Mouse (Mus musculus): ENCODE measurements at regions not wholly inside any gene's neighbourhood (a gene's known extent, or its start where the extent isn't known, plus 50 kb on each side); places are given as distances from the start of the nearest gene placed in this dataset.

DNA sequence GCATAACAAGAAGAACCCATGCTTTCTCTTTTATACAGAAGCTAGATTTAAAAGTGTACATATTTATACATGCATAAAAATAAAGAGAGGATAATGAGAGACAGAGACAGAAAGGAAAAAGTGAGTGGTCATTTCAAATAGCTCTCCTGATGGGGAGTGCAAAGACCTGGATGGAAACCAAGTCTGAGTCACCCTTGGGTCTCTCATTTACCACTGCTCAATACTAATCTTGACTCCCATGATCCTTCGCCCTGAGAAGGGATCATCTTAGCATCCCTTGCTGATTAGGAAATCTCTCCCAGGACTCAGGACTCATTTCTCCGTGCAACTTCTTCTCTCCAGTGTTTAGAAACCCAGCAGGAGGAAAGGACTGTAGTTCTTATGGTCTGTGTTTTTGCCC is 386.9 kb upstream of the Dynlrb2 start:
- 73% methylated on average over 2 of the region's 2 CpGs for WGBS
- Histone ChIP-seq H3K36me3 (replicated peaks; ENCODE audit: control insufficient read depth, insufficient read depth, low read length) (no peaks in the 10 kb centered on the region), H3K4me3 (ENCODE audit: low read depth, low read length) (no peak overlapping the region), H3K4me1 (ENCODE audit: control insufficient read depth, insufficient read depth) (peaks cover 17% of the 10 kb centered on the region), H3K4me2 (ENCODE audit: low read depth, low read length) (no peak overlapping the region), H3K9ac (replicated peaks; ENCODE audit: low read depth, low read length) (no peak overlapping the region), H3K27me3 (ENCODE audit: control insufficient read depth, insufficient read depth, low read length) (no peaks in the 10 kb centered on the region), H3K27ac (ENCODE audit: low read depth) (no peak overlapping the region), H3K9me3 (replicated peaks; ENCODE audit: control insufficient read depth, low read length) (no peaks in the 10 kb centered on the region)
- DNase-seq (ENCODE audit: low spot score) (no peak), ATAC-seq (ENCODE audit: insufficient read depth, low read depth) (no peak)
- no peak for TF ChIP-seq CTCF (IDR thresholded peaks at IDR 0.05; ENCODE audit: low read depth)
- no peak for TF ChIP-seq EP300 (IDR thresholded peaks at IDR 0.05; ENCODE audit: low read depth)

DNA sequence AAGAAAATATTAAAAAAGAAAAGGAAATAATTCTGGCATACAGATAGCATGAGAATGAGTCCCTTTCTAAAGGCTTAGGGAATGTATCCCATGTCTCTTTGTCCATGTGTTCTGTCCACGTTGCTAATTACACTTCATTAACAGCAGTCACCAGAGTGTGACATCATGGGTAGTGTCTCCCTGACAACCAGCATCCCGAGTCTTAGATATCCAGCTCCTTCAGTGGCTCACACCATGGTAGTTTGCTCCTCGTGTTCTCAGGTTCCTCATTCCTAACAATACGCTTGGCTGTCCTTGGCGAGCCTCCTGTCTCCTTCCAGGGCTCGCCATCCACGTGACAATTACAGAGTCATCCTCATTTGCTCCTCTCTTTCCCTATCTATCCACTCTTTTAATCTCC is 388.1 kb upstream of the Dynlrb2 start:
- no peak for TF ChIP-seq CTCF (IDR thresholded peaks at IDR 0.05; ENCODE audit: low read depth)
- TF ChIP-seq EP300 (IDR thresholded peaks at IDR 0.05; ENCODE audit: low read depth), result no peak
- no peak overlapping the region for H3K27ac ChIP-seq (ENCODE audit: low read depth)
- H3K27me3 ChIP-seq (ENCODE audit: control insufficient read depth, insufficient read depth, low read length), result no peaks in the 10 kb centered on the region
- peaks cover 17% of the 10 kb centered on the region for H3K4me1 ChIP-seq (ENCODE audit: control insufficient read depth, insufficient read depth)
- H3K36me3 ChIP-seq (replicated peaks; ENCODE audit: control insufficient read depth, insufficient read depth, low read length), result no peaks in the 10 kb centered on the region
- 54% methylated on average over 7 of the region's 7 CpGs for WGBS
- ATAC-seq (ENCODE audit: insufficient read depth, low read depth) (no peak; the same call in 1 of the 2 replicates), DNase-seq (ENCODE audit: low spot score) (no peak)
- no peak overlapping the region for H3K4me3 ChIP-seq (ENCODE audit: low read depth, low read length)
- H3K9me3 ChIP-seq (replicated peaks; ENCODE audit: control insufficient read depth, low read length), result no peaks in the 10 kb centered on the region
- no peak overlapping the region for H3K9ac ChIP-seq (replicated peaks; ENCODE audit: low read depth, low read length)
- H3K4me2 ChIP-seq (ENCODE audit: low read depth, low read length), result no peak overlapping the region

DNA sequence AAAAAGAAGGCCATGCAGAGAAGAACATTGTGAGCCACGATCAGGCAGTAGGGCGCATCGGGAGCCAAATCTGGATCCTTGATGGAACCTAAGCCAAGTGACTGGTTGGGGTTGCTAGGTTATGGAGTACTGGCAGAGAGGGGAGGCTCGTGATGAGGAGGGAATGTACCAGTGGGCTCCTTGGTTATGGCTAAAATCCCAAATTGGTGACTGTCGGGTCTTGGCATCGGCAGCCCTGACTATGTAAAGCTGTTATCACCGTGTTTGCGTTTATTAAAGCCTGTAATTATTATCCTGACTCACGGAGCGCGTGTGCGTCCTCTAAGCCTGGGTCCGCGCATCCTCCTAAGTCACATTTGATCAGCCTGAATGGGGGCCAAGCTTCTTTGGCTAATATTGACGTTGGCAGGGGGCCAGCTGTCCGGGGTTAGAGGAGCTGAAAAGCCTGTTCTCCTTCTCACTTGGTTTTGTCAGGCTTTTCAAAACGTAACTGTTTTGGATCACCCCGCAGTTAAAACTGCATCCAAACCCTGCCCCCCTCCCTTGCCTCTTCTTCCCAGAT is 388.9 kb upstream of the Dynlrb2 start:
- no peaks in the 10 kb centered on the region for H3K36me3 ChIP-seq (replicated peaks; ENCODE audit: control insufficient read depth, insufficient read depth, low read length)
- H3K4me2 ChIP-seq (ENCODE audit: low read depth, low read length), result no peak overlapping the region; the same call in 1 of the 2 replicates
- no peaks in the 10 kb centered on the region for H3K27me3 ChIP-seq (ENCODE audit: control insufficient read depth, insufficient read depth, low read length)
- no peak for DNase-seq (ENCODE audit: low spot score)
- peak; percentile 44; the same call in 1 of the 2 replicates for ATAC-seq (ENCODE audit: insufficient read depth, low read depth)
- H3K27ac ChIP-seq (ENCODE audit: low read depth), result no peak overlapping the region
- TF ChIP-seq EP300 (IDR thresholded peaks at IDR 0.05; ENCODE audit: low read depth) (no peak), CTCF (IDR thresholded peaks at IDR 0.05; ENCODE audit: low read depth) (no peak)
- no peaks in the 10 kb centered on the region for H3K9me3 ChIP-seq (replicated peaks; ENCODE audit: control insufficient read depth, low read length)
- no peak overlapping the region for H3K4me3 ChIP-seq (ENCODE audit: low read depth, low read length)
- no peak overlapping the region for H3K9ac ChIP-seq (replicated peaks; ENCODE audit: low read depth, low read length)
- 40% methylated on average over 18 of the region's 18 CpGs for WGBS
- H3K4me1 ChIP-seq (ENCODE audit: control insufficient read depth, insufficient read depth), result peaks cover 17% of the 10 kb centered on the region

DNA sequence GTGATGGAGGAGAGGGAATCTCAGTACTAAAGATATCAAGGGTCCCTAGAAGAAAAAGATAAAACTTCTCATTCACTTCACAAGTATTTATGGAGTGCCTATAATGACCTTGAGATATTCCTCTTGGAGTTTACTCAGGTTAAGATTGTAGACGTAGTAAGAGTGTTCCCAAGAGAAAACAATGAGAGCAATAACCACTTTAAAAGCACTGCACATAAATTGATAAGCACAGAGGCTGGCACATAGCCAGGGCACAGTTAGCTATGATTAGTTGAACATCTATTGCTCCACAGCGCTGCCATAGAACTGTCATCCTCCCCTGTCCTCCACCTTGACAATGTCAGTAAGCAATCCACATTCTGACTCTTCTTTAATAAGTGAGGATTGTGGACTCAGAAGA is 389.8 kb upstream of the Dynlrb2 start:
- TF ChIP-seq CTCF (IDR thresholded peaks at IDR 0.05; ENCODE audit: low read depth), result no peak
- TF ChIP-seq EP300 (IDR thresholded peaks at IDR 0.05; ENCODE audit: low read depth), result no peak
- H3K9ac ChIP-seq (replicated peaks; ENCODE audit: low read depth, low read length), result no peak overlapping the region
- peaks cover 17% of the 10 kb centered on the region for H3K4me1 ChIP-seq (ENCODE audit: control insufficient read depth, insufficient read depth)

DNA sequence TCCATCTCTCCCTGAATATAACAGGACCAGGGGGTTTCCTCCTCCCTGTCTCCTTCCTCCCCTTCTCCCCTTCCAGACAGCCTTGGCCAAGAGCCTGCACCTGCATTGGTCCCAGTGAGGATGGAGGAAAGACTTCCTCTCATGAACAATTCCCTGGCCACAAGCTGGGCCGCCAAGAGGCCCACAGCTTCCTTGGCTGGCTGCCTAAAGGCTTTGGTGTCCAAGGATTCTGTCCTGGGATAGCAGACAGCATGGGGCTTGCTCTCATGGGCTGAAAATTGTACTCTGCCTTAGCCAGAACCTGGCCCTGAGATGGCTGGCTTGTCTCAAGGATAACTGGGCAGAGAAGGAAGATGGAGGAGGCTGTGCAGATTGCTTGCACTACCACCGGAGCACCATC is 390.3 kb upstream of the Dynlrb2 start:
- H3K36me3 ChIP-seq (replicated peaks; ENCODE audit: control insufficient read depth, insufficient read depth, low read length), result no peaks in the 10 kb centered on the region
- no peaks in the 10 kb centered on the region for H3K9me3 ChIP-seq (replicated peaks; ENCODE audit: control insufficient read depth, low read length)
- DNase-seq (ENCODE audit: low spot score) (no peak), ATAC-seq (ENCODE audit: insufficient read depth, low read depth) (no peak)
- H3K4me3 ChIP-seq (ENCODE audit: low read depth, low read length), result no peak overlapping the region
- peaks cover 17% of the 10 kb centered on the region for H3K4me1 ChIP-seq (ENCODE audit: control insufficient read depth, insufficient read depth)
- H3K4me2 ChIP-seq (ENCODE audit: low read depth, low read length), result no peak overlapping the region
- no peak for TF ChIP-seq CTCF (IDR thresholded peaks at IDR 0.05; ENCODE audit: low read depth)
- TF ChIP-seq EP300 (IDR thresholded peaks at IDR 0.05; ENCODE audit: low read depth), result no peak
- no peak overlapping the region for H3K9ac ChIP-seq (replicated peaks; ENCODE audit: low read depth, low read length)
- H3K27me3 ChIP-seq (ENCODE audit: control insufficient read depth, insufficient read depth, low read length), result no peaks in the 10 kb centered on the region
- no peak overlapping the region for H3K27ac ChIP-seq (ENCODE audit: low read depth)
- 44% methylated on average over 2 of the region's 2 CpGs for WGBS

More for the DNA sequence above, 389.8 kb upstream of the Dynlrb2 start:
- no peak for ATAC-seq (ENCODE audit: insufficient read depth, low read depth)
- WGBS, result 35% methylated on average over 2 of the region's 2 CpGs
- no peaks in the 10 kb centered on the region for H3K36me3 ChIP-seq (replicated peaks; ENCODE audit: control insufficient read depth, insufficient read depth, low read length)
- DNase-seq (ENCODE audit: low spot score), result no peak
- no peaks in the 10 kb centered on the region for H3K9me3 ChIP-seq (replicated peaks; ENCODE audit: control insufficient read depth, low read length)
- H3K27ac ChIP-seq (ENCODE audit: low read depth), result no peak overlapping the region
- no peak overlapping the region for H3K4me3 ChIP-seq (ENCODE audit: low read depth, low read length)
- H3K27me3 ChIP-seq (ENCODE audit: control insufficient read depth, insufficient read depth, low read length), result no peaks in the 10 kb centered on the region
- no peak overlapping the region for H3K4me2 ChIP-seq (ENCODE audit: low read depth, low read length)

DNA sequence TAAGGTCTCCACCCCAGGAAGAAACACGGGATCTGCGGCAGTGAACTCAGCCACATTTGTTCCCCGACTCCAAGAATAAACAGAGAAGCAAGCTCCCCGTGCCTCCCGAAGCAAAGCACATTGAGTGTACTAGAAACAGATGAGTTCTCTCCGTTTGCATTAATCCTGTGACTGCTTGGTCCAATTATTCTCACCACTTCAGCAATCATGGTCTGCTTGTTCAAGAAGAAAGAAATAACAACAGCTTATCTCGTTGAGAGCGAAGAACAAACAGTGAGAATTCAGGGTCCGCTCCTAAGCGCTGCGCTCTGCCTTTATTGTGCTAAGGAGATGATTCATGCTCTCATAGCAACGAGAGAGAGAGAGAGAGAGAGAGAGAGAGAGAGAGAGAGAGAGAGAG is 393.6 kb upstream of the Dynlrb2 start:
- Histone ChIP-seq H3K9me3 (replicated peaks; ENCODE audit: control insufficient read depth, low read length) (no peaks in the 10 kb centered on the region), H3K27ac (ENCODE audit: low read depth) (no peak overlapping the region), H3K4me3 (ENCODE audit: low read depth, low read length) (no peak overlapping the region), H3K9ac (replicated peaks; ENCODE audit: low read depth, low read length) (no peak overlapping the region), H3K4me1 (ENCODE audit: control insufficient read depth, insufficient read depth) (peaks cover 16% of the 10 kb centered on the region), H3K36me3 (replicated peaks; ENCODE audit: control insufficient read depth, insufficient read depth, low read length) (no peaks in the 10 kb centered on the region), H3K4me2 (ENCODE audit: low read depth, low read length) (no peak overlapping the region; the same call in 1 of the 2 replicates), H3K27me3 (ENCODE audit: control insufficient read depth, insufficient read depth, low read length) (no peaks in the 10 kb centered on the region)
- WGBS, result 33% methylated on average over 12 of the region's 12 CpGs
- no peak for DNase-seq (ENCODE audit: low spot score)
- ATAC-seq (ENCODE audit: insufficient read depth, low read depth), result no peak
- TF ChIP-seq EP300 (IDR thresholded peaks at IDR 0.05; ENCODE audit: low read depth) (no peak), CTCF (IDR thresholded peaks at IDR 0.05; ENCODE audit: low read depth) (no peak)
